Mouse (Mus musculus) ovary, postnatal 36 days (tissue): ENCODE results near the gene Iglon5.

Experiments
- DNase-seq: peaks from one replicate; pipeline ENCODE4 v3.0.0; 2022; ENCODE audit warnings: low spot score, mixed read lengths

Iglon5 gene

DNA sequence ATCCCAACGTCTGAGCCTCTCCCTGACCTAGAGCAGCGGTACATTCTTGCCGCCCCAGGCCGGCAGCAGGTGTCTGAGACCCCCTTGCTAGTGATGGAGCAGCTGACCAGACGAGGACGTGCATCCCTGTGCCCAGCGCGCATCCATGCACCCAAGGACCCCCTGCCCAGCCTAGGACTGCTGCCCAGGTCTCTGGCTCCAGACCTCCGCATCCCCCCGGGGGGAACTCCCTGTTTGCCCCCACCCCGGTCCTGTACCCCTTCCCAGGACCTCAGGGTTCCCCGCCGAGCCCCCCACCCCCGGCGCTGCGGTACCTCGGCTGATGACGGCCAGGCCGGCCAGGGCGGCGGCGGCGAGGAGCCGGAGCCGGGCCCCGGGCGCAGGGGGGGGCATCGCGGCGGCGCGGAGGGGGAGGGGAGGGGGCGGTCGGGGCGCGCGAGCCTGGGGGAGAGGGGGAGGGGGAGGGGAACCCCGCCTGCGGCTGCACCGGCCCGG, at the start of gene Iglon5:
Gene Iglon5, minus strand, starts transcription at position 445 of the 495 bp plus-strand sequence.
- no peak for DNase-seq

DNA sequence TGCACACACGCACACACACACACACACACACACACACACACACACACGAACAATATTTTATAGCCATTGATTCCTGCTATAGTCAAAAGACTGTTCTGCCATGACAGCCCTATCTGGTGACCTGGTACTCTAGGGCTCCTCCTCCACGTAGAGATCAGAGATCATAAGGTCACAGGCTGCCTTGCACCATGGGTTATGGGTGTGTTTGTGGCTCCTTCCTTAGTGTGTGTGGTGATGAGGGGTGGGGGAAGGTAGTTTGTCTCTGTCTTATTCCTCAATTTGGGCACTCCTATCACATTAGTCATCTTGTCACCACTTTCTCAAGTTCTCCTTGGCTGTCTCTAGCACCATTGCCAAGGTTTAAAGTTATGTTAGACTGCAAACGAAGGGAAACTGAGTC, 48.6 kb upstream of the Iglon5 start:
- no peak for DNase-seq

DNA sequence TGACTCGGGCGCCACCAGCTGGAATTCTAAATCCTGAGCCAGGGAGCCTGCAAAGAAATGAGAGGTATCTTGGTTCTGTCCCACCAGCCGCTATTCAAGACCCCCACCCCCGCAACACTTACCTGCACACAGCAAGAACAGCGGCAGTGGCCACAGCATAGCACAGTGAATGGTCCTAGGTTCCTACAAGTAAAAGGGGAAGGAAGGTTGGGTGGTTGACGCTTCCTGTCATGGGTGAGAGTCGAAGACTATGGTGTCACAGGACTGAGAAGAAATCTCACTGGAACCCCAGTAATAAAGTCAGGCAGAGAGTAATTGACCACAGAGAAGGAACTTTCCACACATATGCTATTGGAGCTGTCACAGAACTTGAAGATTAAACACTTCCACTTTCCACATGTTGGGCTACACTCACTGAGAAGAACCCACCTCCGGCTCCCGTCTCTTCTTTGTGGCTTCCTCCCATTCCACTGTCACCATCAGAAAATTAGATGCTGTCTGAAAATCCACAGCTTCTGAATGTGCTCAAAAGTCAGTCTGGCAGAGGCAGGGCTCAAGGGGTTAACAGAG, 43.1 kb upstream of the Iglon5 start:
- no peak for DNase-seq

DNA sequence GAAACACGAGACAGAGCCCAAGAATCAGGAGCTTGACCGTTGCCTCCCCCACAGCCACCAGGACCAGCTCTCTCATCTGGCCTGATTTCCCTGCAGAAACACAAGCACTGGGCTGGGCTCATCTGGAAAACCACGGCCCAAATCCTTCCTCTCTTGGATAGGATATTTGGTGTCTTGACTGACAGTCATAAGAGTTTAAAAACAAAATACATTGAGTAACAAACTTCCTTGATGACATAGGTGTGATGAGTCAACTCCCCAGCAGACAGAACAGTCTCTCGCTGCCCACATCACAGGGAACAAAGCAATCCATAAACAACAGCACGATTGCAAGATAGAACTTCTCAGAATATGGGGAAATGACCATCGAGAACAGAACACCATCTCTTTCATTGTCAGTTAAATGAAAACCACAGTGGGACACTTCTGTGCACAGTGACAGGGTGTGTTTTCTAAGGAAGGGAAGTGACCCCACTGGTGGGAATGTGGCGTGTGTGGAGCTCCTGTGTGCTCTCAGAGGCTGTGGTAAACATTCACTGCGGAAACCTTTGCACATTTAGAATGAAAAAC, 40.4 kb upstream of the Iglon5 start:
- no peak for DNase-seq

DNA sequence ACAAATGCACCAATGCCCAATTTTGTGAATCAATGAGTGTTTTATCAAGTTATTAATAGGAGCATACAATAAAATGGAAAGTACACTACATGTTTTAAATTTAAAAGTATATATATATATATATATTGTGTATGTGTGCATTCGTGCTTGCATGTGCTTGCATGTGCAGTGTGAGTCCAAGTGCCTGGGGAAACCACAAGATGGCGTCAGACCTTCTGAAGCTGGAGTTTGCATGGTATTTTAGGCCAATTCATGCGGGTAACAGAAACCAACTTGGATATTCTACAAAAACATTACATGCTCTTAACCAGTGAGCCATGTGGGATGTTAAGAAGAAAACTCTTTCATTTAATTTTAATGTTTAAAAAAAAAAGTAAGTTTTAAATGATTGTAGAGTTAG, 35.4 kb upstream of the Iglon5 start:
- DNase-seq: no peak

DNA sequence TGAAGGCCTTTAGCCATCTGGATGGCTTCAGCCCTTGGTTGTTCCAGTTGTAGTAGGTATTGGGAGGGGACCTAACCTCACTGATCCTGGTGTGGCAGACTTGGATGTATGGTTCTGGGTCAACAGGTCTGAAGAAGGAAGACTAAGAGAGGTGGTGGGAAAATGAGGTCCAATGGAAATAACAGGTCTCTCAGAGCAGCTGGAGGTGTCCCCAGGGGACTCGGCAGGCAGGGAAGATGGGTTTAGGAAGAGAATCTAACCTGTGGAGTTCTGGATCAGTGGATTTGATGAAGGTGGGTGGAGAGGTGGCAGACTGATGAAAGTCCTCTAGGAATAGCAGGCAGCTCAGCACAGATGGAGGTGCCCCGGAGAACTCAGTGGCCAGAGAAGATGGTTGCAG, 32.9 kb upstream of the Iglon5 start:
- no peak for DNase-seq

DNA sequence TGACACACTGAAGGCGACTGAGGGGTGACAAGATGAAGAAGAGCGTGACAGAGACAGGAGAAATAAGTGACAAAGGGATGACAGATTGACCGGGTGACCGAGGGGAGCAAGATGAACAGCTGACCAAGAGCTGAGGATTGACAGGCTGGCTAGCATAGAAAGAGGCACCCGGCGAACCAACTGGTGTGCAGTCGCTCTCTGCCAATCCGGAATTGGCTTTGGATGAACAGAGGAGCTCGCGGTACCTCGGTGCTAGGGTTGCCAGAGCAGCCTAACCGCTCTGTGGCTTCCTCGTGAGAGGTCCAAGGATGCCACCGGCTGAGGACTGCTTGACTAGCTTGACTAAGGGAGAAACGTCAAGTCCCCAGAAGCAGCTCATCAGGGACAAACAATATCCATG, 28.5 kb upstream of the Iglon5 start:
- DNase-seq: no peak

DNA sequence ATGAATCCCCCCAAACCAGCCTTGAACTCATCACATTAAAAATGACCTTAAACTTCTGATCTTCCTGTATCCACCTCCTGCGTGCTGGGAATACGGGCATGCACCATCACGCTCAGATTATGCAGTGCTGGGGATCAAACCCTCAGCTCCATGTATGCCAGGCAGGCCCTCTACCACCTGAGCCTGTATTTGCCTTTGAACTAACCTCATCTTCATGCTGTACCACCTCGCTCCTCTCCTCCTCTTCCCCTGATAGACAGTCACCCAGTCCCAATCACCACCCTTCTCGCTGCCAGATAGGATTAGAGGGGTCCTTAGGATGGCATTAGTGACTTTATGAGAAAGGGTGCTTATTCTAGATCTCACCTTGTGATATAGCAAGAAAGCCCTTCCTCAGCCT, 25.2 kb upstream of the Iglon5 start:
- no peak for DNase-seq

DNA sequence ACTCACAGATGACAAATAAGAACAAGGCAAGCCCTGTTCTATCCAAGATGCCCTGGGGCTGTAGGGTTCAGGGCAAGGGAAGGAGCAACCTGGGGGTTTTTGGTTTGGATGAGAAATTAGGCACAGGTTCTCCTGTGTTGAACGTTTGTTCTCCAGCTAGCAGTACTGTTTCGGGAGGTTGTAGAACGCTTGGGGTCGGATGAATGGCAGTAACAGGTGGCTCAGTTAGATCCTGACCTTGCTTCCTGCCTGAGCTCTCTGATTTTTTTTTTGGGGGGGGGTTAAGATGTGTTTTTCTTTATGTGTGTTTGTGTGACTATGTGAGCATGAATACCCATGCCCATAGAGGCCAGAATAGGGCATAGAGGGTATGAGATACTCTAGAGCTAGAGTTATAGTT, 22.6 kb upstream of the Iglon5 start:
- DNase-seq: no peak

DNA sequence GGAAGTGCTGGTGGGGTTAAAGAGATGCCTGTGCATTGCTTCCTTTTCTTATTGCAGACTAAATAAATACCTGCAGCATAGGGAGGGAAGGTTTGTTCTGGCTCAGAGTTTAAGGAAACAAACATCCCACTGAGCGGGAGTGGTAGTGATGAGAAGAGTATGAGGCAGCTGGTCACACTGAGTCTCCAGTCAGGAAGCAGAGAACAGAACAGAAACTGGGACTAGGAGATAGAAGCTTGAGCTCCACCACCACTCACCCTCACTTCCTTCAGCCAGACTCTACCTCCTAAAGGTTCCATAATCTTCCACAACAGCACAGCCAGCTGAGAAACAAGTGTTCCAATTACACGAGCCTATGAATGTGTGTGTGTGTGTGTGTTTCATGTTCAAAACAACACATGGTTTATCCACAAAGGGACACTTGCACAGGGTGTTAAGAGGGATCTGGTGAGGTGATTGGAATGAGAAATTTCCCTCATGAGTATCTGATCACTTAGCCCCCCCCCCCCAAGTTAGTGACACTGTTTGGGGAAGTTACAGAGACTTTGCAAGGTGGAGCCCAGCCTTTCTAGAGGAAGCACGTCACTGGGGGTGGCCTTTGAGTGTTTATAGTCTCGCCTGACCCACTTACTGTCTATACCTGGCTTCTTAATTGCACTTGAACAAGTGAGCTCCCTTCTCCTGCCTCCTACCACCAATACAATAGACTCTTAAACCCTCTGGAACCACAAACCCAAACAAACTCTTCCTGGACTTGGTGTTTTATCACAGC, 22.0 kb upstream of the Iglon5 start:
- no peak for DNase-seq

DNA sequence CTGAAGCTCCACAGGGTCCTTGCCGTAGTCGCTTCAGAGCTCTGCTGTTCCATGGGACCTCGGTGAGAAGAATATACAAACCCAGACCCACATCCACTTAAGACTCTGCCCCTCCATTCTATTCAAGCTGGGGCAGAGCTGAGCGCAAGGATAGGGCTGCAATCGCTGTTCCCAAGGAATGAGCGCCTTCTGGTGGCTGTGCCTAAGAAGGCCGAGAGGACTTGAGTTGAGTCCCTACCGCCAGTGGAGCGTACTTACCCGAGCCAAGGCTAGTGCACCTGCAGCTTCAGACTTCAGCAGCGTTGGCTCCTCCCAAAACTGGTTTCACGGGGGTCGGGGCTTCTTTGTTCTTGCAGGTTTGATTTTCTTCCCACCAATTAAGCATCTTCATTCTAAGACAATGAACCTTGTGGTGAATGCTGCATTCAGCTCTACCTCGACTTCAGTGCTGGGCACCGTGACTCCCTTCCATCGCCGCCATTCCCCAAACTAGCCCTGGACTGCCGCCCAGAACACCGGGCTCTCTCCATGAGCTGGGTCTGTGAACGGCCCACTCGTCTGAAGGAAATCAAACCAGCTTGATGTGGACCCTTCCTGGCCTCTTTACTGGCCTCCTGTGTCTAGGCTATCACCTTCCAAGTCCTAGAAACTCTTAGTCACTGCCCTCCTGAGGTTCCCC, 5.6 kb upstream of the Iglon5 start:
- DNase-seq: peak; percentile 20

DNA sequence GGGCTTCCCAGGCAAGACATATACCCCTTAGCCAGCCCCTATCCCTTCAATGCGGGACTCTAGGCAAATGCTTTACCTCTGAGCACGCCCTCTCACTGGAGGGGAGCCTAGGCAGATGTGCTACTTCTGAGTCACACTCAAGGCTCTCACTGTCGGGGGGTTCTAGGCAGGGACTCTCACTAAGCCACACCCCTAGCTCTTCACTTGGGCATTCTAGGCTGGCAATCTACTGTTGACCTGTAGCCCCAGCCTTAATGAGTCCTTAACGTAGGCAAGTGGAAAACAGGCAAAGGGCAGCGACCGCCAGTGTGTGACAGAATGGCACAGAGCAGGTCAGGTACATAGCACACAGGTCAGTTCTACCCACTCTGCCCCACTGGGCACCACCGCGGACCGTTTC, 986 bp upstream of the Iglon5 start:
- DNase-seq: no peak

DNA sequence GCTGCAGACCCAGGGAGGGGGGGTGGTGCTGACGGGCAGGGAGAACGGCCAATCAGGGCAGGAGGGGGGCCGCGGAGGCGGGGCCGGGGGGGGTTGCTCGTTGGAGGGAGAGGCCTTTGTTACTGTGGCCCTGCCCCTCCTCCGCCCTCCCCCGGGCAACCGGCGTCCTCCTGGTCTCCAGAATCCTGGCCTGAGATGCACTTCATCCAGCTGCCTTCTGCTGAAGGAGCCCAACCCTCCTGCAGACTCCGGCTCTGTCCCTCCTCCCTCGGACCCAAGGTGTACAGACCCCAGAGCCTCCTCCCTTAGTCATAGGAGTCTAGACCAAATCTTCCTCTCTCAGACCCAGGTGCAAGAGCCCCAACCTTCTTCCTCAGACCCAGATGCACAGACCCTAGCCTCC, 308 bp upstream of the Iglon5 start:
- peak; percentile 26 for DNase-seq

DNA sequence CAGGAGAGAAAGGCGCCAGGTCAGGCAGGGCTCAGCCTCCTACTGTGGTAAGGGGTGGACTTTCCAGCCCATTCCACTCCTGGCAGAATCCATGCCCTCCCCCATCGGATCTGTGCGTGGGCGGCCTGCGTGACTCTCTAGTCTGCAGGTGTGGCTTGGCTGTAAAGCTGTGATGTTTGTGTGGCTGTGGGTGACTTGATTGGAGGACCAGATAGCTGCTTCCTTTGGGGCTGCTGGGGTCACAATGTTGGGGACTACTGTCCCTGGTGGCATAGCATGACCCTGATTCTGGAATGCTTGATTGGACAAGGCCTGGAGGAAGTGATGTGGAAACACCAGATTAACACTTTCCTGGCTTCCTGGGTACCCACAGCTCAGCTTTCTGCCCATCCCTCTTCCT, 1.2 kb downstream of the Iglon5 start:
- no peak for DNase-seq

DNA sequence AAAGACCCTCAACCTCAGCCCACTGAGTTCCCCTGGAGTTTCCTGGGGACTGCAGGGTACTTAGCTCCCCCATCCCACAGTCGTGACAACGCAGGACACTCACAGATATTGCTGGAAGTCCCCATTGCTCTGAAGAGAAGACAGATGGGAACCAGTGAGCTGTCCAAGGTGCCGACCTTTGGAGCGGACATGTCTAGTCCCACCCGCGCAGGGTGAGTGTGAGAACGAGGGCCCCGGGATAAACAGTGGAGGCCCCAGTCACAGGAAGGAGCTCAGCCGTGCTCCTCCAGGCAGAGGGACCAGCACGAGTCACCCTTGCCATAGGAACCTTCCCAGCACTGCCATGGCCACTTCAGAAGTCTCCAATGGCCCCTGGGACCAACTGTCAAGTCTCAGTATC, 6.6 kb downstream of the Iglon5 start:
- DNase-seq: peak; percentile 42

DNA sequence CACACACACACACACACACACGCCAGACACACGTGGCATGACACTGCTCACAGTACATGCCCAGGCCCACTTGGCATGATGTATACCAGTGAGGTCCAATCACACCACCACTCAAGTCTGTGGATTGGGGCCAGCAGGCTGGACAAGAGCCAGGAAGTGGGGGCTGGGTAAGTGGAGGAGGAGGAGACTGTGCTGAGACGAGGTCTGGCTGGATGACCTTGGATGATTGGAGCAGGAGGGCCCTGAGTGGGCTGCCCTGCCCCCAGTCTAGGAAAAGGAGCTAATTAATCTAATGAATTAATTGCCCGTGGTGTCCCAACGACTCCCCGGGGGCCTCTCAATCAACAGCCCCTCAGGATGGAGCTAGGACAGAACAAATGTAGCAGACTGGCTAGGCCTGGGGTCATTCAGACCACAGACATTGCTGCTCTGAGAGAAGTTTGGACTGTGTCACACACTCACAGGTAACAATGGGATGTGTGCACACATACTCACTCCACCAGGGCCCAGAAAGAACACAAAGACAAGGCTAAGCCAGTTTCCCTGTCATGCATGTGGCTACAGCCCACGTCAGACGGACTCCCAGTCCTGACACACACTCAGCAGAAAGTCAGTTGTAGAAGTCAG, 7.7 kb downstream of the Iglon5 start:
- no peak for DNase-seq

DNA sequence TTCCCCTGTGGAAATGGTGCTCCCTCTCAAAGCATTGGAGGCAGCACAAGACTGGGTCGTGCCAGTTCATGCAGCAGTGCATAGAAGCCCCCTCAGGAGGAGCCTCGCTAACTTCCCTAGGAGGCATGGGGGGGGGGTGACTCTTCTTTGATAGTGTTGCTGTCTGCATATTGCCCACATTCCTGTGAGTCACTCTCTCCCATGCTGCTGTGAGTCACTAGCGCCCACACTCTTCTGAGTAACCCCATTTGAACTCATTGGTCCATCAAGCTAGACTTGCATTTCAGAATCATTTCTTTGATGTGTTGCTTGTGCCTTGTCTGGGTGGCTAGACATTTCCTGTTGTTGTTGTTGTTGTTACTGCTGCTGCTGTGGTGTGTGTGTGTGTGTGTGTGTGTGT, 8.7 kb downstream of the Iglon5 start:
- DNase-seq: no peak

DNA sequence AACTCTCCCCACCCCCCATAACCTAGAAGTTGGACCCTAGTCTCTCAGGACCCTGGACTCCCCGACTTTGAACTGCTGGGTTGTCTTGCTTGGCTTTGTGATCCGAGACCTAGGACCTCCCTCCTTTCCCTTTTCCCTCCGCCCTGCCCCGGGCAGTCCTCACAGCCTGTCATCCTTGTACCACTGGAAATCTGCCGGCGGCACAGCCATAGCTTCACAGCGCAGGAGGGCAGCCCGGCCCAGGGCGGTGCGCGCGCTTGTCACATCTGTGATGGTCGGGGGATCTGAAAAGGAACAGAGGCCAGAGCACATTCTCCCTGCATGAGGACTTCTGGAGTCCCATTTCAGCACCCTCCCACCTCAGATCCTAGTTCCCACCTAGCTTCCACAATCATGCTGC, 13.5 kb downstream of the Iglon5 start:
- DNase-seq: no peak

DNA sequence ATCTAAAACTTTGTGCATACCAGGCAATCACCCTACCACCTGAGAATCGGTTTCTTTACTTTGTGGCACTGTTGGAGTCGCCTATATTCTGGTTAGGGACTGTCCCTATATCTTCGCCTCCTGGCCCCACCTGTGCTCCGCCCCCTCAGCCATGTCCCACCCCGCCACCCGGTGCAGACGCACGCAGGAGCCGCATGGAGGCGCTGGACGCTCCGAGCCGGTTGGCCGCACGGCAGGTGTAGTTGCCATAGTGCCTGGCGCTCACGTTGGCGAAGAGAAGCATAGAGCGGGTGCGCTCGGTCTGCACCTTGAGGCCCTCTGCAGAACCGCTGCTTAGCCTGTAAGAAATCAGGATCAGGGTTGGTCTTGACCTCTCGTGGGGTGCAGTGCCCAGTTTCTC, 14.2 kb downstream of the Iglon5 start:
- no peak for DNase-seq

DNA sequence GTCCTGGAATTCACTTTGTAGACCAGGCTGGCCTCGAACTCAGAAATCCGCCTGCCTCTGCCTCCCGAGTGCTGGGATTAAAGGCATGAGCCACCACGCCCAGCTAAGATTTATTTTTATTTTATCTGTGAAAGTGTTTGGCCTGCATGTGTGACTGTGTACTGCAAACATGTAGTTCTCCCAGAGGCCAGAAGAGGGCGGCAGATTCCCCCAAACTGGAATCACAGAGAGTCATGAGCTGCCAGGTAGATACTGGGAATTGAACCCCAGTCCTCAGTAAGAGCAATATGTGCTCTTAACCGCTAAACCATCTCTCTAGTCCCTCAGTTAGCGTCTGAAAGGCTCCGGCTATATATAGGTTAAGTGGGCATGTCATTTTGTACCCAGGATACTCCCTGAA, 19.5 kb downstream of the Iglon5 start:
- no peak for DNase-seq

DNA sequence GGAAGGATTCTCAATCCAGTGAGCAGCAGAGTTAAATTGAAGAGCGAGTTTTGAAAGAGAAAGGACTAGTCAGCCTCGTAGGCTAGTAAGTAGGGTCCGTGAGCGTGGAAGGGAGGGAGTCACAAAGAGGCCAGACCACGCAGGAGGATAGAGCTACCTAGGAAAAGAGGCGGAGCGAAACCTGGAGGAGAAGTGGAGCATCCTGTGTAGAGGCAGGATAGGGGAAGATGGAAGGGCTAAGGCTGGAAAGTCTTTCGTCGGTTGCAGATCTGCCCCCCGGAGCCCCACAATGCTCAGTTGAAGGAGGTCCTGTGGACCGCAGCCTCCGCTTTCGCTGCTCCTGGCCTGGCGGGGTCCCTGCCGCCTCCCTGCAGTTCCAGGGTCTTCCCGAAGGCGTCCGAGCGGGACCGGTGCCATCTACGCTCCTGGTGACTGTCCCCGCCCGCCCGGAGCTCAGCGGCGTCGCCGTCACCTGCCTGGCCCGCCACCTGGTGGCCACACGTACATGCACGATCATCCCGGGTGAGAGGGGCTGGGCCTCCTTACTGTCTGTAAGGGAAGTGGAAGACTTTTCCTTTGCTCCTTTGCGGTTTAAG, 23.7 kb downstream of the Iglon5 start:
- peak; percentile 82 for DNase-seq
